Mouse (Mus musculus) gastrocnemius, postnatal 14 days (tissue): ENCODE data around the gene Gm13871. TPM values are rescaled to one million over a fixed set of nuclear protein-coding genes. Genes with fewer than 3 reads are reported as not detected.
"Not testable (repeated sequence)": the region's sequence is repeated elsewhere in the genome, so short reads cannot be mapped to it uniquely, and the experiment has no call there.

Experiments used
- DNase-seq: peaks from one replicate; pipeline ENCODE4 v3.0.0; 2021; ENCODE audit warnings: mixed read lengths
- intact Hi-C: fragments of 180-260 bp; cut with DNase I; formaldehyde crosslinking; loops from one replicate; pipeline ENCODE4 v1.15.1; 2025; ENCODE audit warnings: low total_unique reads
- long read RNA-seq, 2 experiments: library from polyadenylated mRNA; stranded (forward); transcript quantifications; one replicate each; pipeline ENCODE4 v2.0.0; 2021
- total RNA-seq, 2 experiments: library from RNA; stranded (reverse); gene quantifications; 2 replicates each; pipeline ENCODE4 v1.2.3; 2021

Gm13871 gene
- not detected for total RNA-seq
- long read RNA-seq, experiment 1 = 0 reads
- long read RNA-seq, experiment 2 = 0 reads

GRCm38 (mm10) chr4:73905853-73906252, at the start of gene Gm13871:
TSS of gene Gm13871 (minus strand) at chr4:73905953.
- DNase-seq, intact Hi-C loops: not testable (repeated sequence)

GRCm38 (mm10) chr4:73950375-73950896, 44.7 kb upstream of the Gm13871 start, which contains the start of gene 2310002L09Rik:
TSS of gene 2310002L09Rik (minus strand) at chr4:73950846.
- intact Hi-C loops = no loop called here
- no peak for DNase-seq

GRCm38 (mm10) chr4:73920660-73921059, 14.9 kb upstream of the Gm13871 start, which contains the start of gene Gm11756:
TSS of gene Gm11756 (minus strand) at chr4:73920760.
- intact Hi-C loops, DNase-seq: not testable (repeated sequence)

- DNase-seq, intact Hi-C loops: not testable (repeated sequence)
Measured at GRCm38 (mm10) chr4:73891012-73891411, 14.7 kb downstream of the Gm13871 start, which contains the start of gene Gm11757. TSS of gene Gm11757 (minus strand) at chr4:73891112.

GRCm38 (mm10) chr4:73876166-73876565, 29.6 kb downstream of the Gm13871 start, which contains the start of gene Gm11758:
TSS of gene Gm11758 (minus strand) at chr4:73876266.
- intact Hi-C loops, DNase-seq: not testable (repeated sequence)

Other genes with a start within 250 kb of the Gm13871 start
- not detected for gene Gm11239, start 237.6 kb downstream of the Gm13871 start, total RNA-seq
- not detected for gene Gm428, start 222.4 kb downstream of the Gm13871 start, total RNA-seq
- under 1 TPM; 0.10 to 0.11 TPM for gene Rasef, start 115.0 kb downstream of the Gm13871 start, total RNA-seq
- not detected for gene Gm11758, start 29.7 kb downstream of the Gm13871 start, total RNA-seq
- not detected for gene Gm11757, start 14.8 kb downstream of the Gm13871 start, total RNA-seq
- gene Gm11756, start 14.8 kb upstream of the Gm13871 start, total RNA-seq = not detected
- 10 to 100 TPM; 32.2 to 34.9 TPM for gene 2310002L09Rik, start 44.9 kb upstream of the Gm13871 start, total RNA-seq
- 1 to 10 TPM in 1 of 2 experiments, under 1 TPM in 1; 0.86 to 2.4 TPM for gene Frmd3, start 107.5 kb upstream of the Gm13871 start, total RNA-seq